Mouse (Mus musculus): ENCODE data around the gene Abca4. TPM values are rescaled to one million over a fixed set of nuclear protein-coding genes. Genes with fewer than 3 reads are reported as not detected.
A peak's percentile ranks its signal among the peaks of the same experiment; 100 is the strongest.

The Abca4 gene
- total and polyA plus RNA-seq, 3 experiments = 0.15 to 0.49 TPM; not detected in 1

- H3K27ac ChIP-seq (ENCODE audit: control insufficient read depth, low read depth, low read length) = no peak overlapping the region
Observed at GRCm38 (mm10) chr3:122122127-122122663, 78.0 kb downstream of the Abca4 start.

GRCm38 (mm10) chr3:122122838-122123237 lies 78.6 kb downstream of the Abca4 start:
- no peak for TF ChIP-seq TAL1 (IDR thresholded peaks at IDR 0.05; ENCODE audit: low read length)
- no peak for TF ChIP-seq ZC3H11A (IDR thresholded peaks at IDR 0.05; ENCODE audit: low read depth, low read length)
- TF ChIP-seq MAX (IDR thresholded peaks at IDR 0.05; ENCODE audit: low read length) = no peak
- TF ChIP-seq GATA1 (IDR thresholded peaks at IDR 0.05; ENCODE audit: low read depth, low read length) = no peak
- no peak for TF ChIP-seq USF1 (IDR thresholded peaks at IDR 0.05; ENCODE audit: low read depth, low read length)
- no peak for TF ChIP-seq SMC3 (IDR thresholded peaks at IDR 0.05; ENCODE audit: low read depth, low read length)
- no peak for TF ChIP-seq SIN3A (IDR thresholded peaks at IDR 0.05; ENCODE audit: low read length)
- no peak for TF ChIP-seq EP300 (IDR thresholded peaks at IDR 0.05; ENCODE audit: low read depth in 1 of 2, low read length in 2 of 2)
- no peak for TF ChIP-seq JUND (IDR thresholded peaks at IDR 0.05; ENCODE audit: low read depth, low read length)
- no peak for TF ChIP-seq ZKSCAN1 (IDR thresholded peaks at IDR 0.05; ENCODE audit: low read depth, low read length)
- no peak for TF ChIP-seq MAFK (IDR thresholded peaks at IDR 0.05; ENCODE audit: borderline replicate concordance, low read depth, low read length)
- TF ChIP-seq MXI1 (IDR thresholded peaks at IDR 0.05; ENCODE audit: low read depth, low read length) = no peak
- no peak for TF ChIP-seq E2F4 (IDR thresholded peaks at IDR 0.05; ENCODE audit: borderline replicate concordance, low read depth, low read length)
- no peak for TF ChIP-seq POLR2AphosphoS5 (IDR thresholded peaks at IDR 0.05; ENCODE audit: borderline replicate concordance, low read depth, low read length)
- no peak overlapping the region for H3K27ac ChIP-seq (ENCODE audit: control insufficient read depth, low read depth, low read length)
- H3K9me3 ChIP-seq (replicated peaks; ENCODE audit: insufficient read depth, low read length) = no peaks in the 10 kb centered on the region
- peaks cover 0 to 3% of the 10 kb centered on the region in 2 experiments; a peak in 1 of 4 replicates for H3K4me1 ChIP-seq (ENCODE audit: control insufficient read depth in 1 of 2, insufficient read depth in 2 of 2, low read length in 2 of 2)
- no peaks in the 10 kb centered on the region for H3K79me2 ChIP-seq (ENCODE audit: control insufficient read depth, insufficient read depth, low read length, poor library complexity)
- no peak for DNase-seq (ENCODE audit: low read depth, low spot score)
- peak overlapping the region; percentile 53 to 68 for H3K4me3 ChIP-seq (ENCODE audit: control insufficient read depth in 1 of 2, insufficient read depth in 1 of 2, low read depth in 2 of 2, low read length in 2 of 2)
- H3K27me3 ChIP-seq (ENCODE audit: control insufficient read depth in 1 of 2, insufficient read depth in 2 of 2, low read length in 2 of 2) = no peaks in the 10 kb centered on the region
- H3K9ac ChIP-seq (ENCODE audit: control insufficient read depth, low read depth, low read length, poor library complexity, severe bottlenecking) = no peak overlapping the region; the same call in 1 of the 2 replicates
- no peaks in the 10 kb centered on the region; a peak in 1 of 4 replicates for H3K36me3 ChIP-seq (ENCODE audit: control insufficient read depth in 1 of 2, insufficient read depth in 2 of 2, low read length in 2 of 2)

More at GRCm38 (mm10) chr3:122122127-122122663, 78.0 kb downstream of the Abca4 start:
- Histone ChIP-seq H3K79me2 (ENCODE audit: control insufficient read depth, insufficient read depth, low read length, poor library complexity) (no peaks in the 10 kb centered on the region), H3K4me3 (ENCODE audit: control insufficient read depth in 1 of 2, insufficient read depth in 1 of 2, low read depth in 2 of 2, low read length in 2 of 2) (peak overlapping the region; percentile 53 to 68), H3K9ac (ENCODE audit: control insufficient read depth, low read depth, low read length, poor library complexity, severe bottlenecking) (peak overlapping the region; percentile 29), H3K36me3 (ENCODE audit: control insufficient read depth in 1 of 2, insufficient read depth in 2 of 2, low read length in 2 of 2) (no peaks in the 10 kb centered on the region; a peak in 1 of 4 replicates), H3K9me3 (replicated peaks; ENCODE audit: insufficient read depth, low read length) (no peaks in the 10 kb centered on the region), H3K4me1 (ENCODE audit: control insufficient read depth in 1 of 2, insufficient read depth in 2 of 2, low read length in 2 of 2) (peaks cover 0 to 3% of the 10 kb centered on the region in 2 experiments; a peak in 1 of 4 replicates), H3K27me3 (ENCODE audit: control insufficient read depth in 1 of 2, insufficient read depth in 2 of 2, low read length in 2 of 2) (no peaks in the 10 kb centered on the region)
- DNase-seq (ENCODE audit: low read depth, low spot score) = peak; percentile 70
- TF ChIP-seq USF1 (IDR thresholded peaks at IDR 0.05; ENCODE audit: low read depth, low read length) = no peak
- TF ChIP-seq SIN3A (IDR thresholded peaks at IDR 0.05; ENCODE audit: low read length) = no peak
- peak; percentile 63 for TF ChIP-seq RAD21 (IDR thresholded peaks at IDR 0.05; ENCODE audit: low read depth, low read length)
- TF ChIP-seq USF2 (IDR thresholded peaks at IDR 0.05; ENCODE audit: borderline replicate concordance in 1 of 2, insufficient read depth in 1 of 2, low read depth in 1 of 2, low read length in 2 of 2) = no peak
- no peak for TF ChIP-seq HCFC1 (IDR thresholded peaks at IDR 0.05; ENCODE audit: low read depth, low read length)
- TF ChIP-seq GATA1 (IDR thresholded peaks at IDR 0.05; ENCODE audit: low read depth, low read length) = peak; percentile 48; the same call in 1 of the 2 replicates
- no peak for TF ChIP-seq ZMIZ1 (IDR thresholded peaks at IDR 0.05; ENCODE audit: low read depth, low read length)
- TF ChIP-seq MAFK (IDR thresholded peaks at IDR 0.05; ENCODE audit: borderline replicate concordance, low read depth, low read length) = no peak
- peak; percentile 78 for TF ChIP-seq SMC3 (IDR thresholded peaks at IDR 0.05; ENCODE audit: low read depth, low read length)
- peak; percentile 50 to 85 (median 74) for TF ChIP-seq CTCF (IDR thresholded peaks at IDR 0.05 in 2 of 3, conservative IDR thresholded peaks at IDR 0.05 in 1 of 3; ENCODE audit: control insufficient read depth in 1 of 3, insufficient read depth in 1 of 3, low read depth in 2 of 3, low read length in 3 of 3, poor library complexity in 1 of 3, severe bottlenecking in 1 of 3)
- TF ChIP-seq POLR2A (IDR thresholded peaks at IDR 0.05; ENCODE audit: control insufficient read depth in 1 of 2, insufficient read depth in 1 of 2, low read depth in 1 of 2, low read length in 2 of 2, poor library complexity in 1 of 2) = no peak
- TF ChIP-seq ZC3H11A (IDR thresholded peaks at IDR 0.05; ENCODE audit: low read depth, low read length) = peak; percentile 38; the same call in 1 of the 2 replicates
- TF ChIP-seq JUND (IDR thresholded peaks at IDR 0.05; ENCODE audit: low read depth, low read length) = no peak
- no peak for TF ChIP-seq ZKSCAN1 (IDR thresholded peaks at IDR 0.05; ENCODE audit: low read depth, low read length)
